Mouse (Mus musculus) hindbrain, postnatal 0 days (tissue): ENCODE measurements at regions not wholly inside any gene's neighbourhood (a gene's known extent, or its start where the extent isn't known, plus 50 kb on each side); places are given as distances from the start of the nearest gene placed in this dataset.

Experiments
- ATAC-seq: fragments of 200-750 bp; cut with Nextera tagmentation; 2 replicates; pipeline ENCODE4 v1.8.0; 2017; ENCODE audit warnings: mild to moderate bottlenecking, moderate TSS enrichment, moderate library complexity
- DNase-seq: peaks from one replicate; pipeline ENCODE4 v3.0.0-alpha.2; 2015; ENCODE audit warnings: low spot score
- H3K27ac ChIP-seq: fragments of 300-500 bp; sonication (generic); 2 replicates; pipeline ENCODE4 v1.5.1; 2014; ENCODE audit warnings: mild to moderate bottlenecking
- H3K27me3 ChIP-seq: fragments of 300-500 bp; sonication (generic); 2 replicates; pipeline ENCODE4 v1.6.1; 2014; ENCODE audit warnings: low read length, mixed read lengths; ENCODE audit not compliant: insufficient read depth
- H3K36me3 ChIP-seq: fragments of 300-500 bp; sonication (generic); 2 replicates; pipeline ENCODE4 v1.6.1; 2014; ENCODE audit warnings: low read length, mixed read lengths; ENCODE audit not compliant: insufficient read depth
- H3K4me1 ChIP-seq: fragments of 300-500 bp; sonication (generic); 2 replicates; pipeline ENCODE4 v1.6.1; 2014; ENCODE audit warnings: antibody characterized with exemption, low read length, mixed read lengths; ENCODE audit not compliant: insufficient read depth
- H3K4me2 ChIP-seq: fragments of 300-500 bp; sonication (generic); 2 replicates; pipeline ENCODE4 v1.6.1; 2014; ENCODE audit warnings: low read depth, mild to moderate bottlenecking, low read length, moderate library complexity, mixed read lengths
- H3K4me3 ChIP-seq: fragments of 300-500 bp; sonication (generic); 2 replicates; pipeline ENCODE4 v1.5.1; 2014; ENCODE audit warnings: low read length
- H3K9ac ChIP-seq: fragments of 300-500 bp; sonication (generic); replicated peaks from 2 replicates; pipeline ENCODE4 v1.6.1; 2014; ENCODE audit warnings: mild to moderate bottlenecking, low read length, moderate library complexity, mixed read lengths
- H3K9me3 ChIP-seq: fragments of 300-500 bp; sonication (generic); 2 replicates; pipeline ENCODE4 v1.6.1; 2016; ENCODE audit warnings: low read length, mixed read lengths
- CTCF ChIP-seq: IDR thresholded peaks from 2 replicates; pipeline ENCODE4 v1.5.1; 2016; ENCODE audit warnings: antibody characterized with exemption, control low read depth, low read depth
- WGBS: fragments of 180-500 bp; shearing (Covaris S2); extraction: QIAGEN DNeasy Blood & Tissue Kit; methylation state at CpG from one replicate; pipeline ENCODE4 v1.1.7; 2014; 5-methylcytosine and 5-hydroxymethylcytosine counted together

- H3K4me3 ChIP-seq = no peak overlapping the region
- no peaks in the 10 kb centered on the region for H3K4me1 ChIP-seq
- no peak for TF ChIP-seq CTCF
- H3K9ac ChIP-seq = no peak overlapping the region
- no peaks in the 10 kb centered on the region for H3K27me3 ChIP-seq
- ATAC-seq (no peak), DNase-seq (no peak)
- H3K36me3 ChIP-seq = no peaks in the 10 kb centered on the region
- no peak overlapping the region for H3K27ac ChIP-seq
- WGBS = 12% methylated on average over 5 of the region's 5 CpGs
- no peaks in the 10 kb centered on the region for H3K9me3 ChIP-seq
- H3K4me2 ChIP-seq = no peak overlapping the region
Measured at GRCm38 (mm10) chr15:56027197-56027818, 1450.1 kb downstream of the Slc22a22 start.

DNA sequence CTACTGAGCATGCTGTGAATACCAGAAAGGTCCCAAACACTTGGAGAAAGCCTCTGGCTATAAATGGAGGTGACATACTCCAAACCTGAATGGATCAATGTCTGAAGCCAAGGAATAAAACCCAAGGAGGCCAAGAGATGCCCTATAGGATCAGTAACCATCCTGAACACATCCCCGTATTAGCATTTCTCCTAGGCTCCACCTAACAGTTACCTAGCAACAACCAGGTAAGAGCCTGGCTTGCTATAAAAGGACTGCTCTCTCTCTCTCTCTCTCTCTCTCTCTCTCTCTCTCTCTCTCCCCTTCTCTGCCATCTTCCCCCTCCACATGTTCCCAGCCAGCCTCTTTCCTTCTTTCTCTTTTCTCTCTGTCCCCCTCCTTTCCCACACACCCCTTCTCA lies 1452.7 kb downstream of the Slc22a22 start:
- Histone ChIP-seq H3K27me3 (no peaks in the 10 kb centered on the region), H3K9ac (no peak overlapping the region), H3K36me3 (no peaks in the 10 kb centered on the region), H3K4me3 (no peak overlapping the region), H3K4me2 (no peak overlapping the region), H3K4me1 (no peaks in the 10 kb centered on the region), H3K9me3 (no peaks in the 10 kb centered on the region), H3K27ac (no peak overlapping the region)
- ATAC-seq (0 out of 2 replicates have a peak, but pooled peaks have one; percentile 33), DNase-seq (no peak)
- TF ChIP-seq CTCF = no peak
- WGBS = 81% methylated on average over 1 of the region's 1 CpGs

DNA sequence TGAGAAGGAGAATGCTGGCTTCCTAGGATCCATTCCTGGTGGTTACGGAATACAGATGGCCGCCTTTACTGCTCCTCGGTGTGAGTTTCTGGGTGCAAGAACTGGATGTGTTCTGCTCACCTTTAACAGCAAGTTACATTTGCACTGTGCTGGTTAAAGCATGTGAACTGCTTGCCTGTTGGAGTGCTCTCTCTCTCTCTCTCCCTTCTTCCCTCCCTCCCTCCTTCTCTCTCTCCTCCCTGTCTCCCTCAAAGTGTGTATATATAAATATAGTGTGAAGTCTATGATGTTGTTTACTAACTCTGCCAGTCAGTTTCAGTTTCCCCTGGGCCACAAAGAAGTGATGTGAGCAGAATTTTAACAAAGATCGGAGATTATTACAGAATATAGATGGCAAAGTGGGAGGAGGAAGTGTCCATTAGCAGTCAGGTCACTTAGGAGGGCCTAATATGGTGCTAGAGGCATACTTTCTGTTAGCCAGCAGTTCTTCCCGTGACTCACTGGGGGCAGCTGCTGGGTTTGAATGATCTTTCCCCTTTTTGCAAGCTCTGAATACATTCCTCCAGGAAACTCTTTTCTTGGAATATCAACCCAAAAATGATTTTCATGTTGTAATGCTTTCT lies 1453.5 kb downstream of the Slc22a22 start:
- Histone ChIP-seq H3K27me3 (no peaks in the 10 kb centered on the region), H3K4me2 (no peak overlapping the region), H3K4me3 (no peak overlapping the region), H3K9me3 (no peaks in the 10 kb centered on the region), H3K9ac (no peak overlapping the region), H3K36me3 (no peaks in the 10 kb centered on the region), H3K27ac (no peak overlapping the region), H3K4me1 (no peaks in the 10 kb centered on the region)
- DNase-seq = peak; percentile 59
- WGBS = 82% methylated on average over 5 of the region's 5 CpGs
- peak; percentile 64 for ATAC-seq
- no peak for TF ChIP-seq CTCF

- Histone ChIP-seq H3K4me3 (no peak overlapping the region), H3K4me2 (no peak overlapping the region), H3K27me3 (no peaks in the 10 kb centered on the region), H3K9ac (no peak overlapping the region), H3K9me3 (no peaks in the 10 kb centered on the region), H3K4me1 (no peaks in the 10 kb centered on the region), H3K27ac (no peak overlapping the region), H3K36me3 (no peaks in the 10 kb centered on the region)
- TF ChIP-seq CTCF = no peak
- 91% methylated on average over 4 of the region's 4 CpGs for WGBS
- DNase-seq = no peak
- no peak for ATAC-seq
Measured at GRCm38 (mm10) chr15:56022315-56022714, 1455.1 kb downstream of the Slc22a22 start.

DNA sequence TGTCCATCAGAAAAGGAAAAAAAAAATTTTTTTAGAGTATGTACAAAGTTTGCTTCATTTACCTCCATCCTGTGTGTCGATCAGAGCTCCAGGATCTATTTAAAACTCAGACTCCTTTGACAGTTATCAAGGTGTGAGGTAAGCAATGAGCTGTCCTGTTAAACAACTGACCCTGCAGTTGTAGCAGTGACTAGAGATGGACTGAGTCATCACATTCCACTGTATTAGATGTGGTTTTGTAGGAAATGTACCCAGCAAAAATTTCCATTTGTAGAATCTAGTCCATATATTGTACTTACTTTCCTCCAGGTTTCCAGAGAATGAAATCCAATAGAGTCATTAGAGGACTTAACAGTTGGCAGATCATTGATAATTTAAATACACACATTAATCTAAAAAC lies 1459.3 kb downstream of the Slc22a22 start:
- DNase-seq (no peak), ATAC-seq (no peak)
- H3K36me3 ChIP-seq = no peaks in the 10 kb centered on the region
- no peak overlapping the region for H3K4me3 ChIP-seq
- no peaks in the 10 kb centered on the region for H3K9me3 ChIP-seq
- TF ChIP-seq CTCF = no peak
- no peaks in the 10 kb centered on the region for H3K4me1 ChIP-seq
- H3K27ac ChIP-seq = no peak overlapping the region
- no peak overlapping the region for H3K4me2 ChIP-seq
- 69% methylated on average over 1 of the region's 1 CpGs for WGBS
- H3K27me3 ChIP-seq = no peaks in the 10 kb centered on the region
- no peak overlapping the region for H3K9ac ChIP-seq

- H3K27me3 ChIP-seq = no peaks in the 10 kb centered on the region
- WGBS = 91% methylated on average over 1 of the region's 1 CpGs
- no peak overlapping the region for H3K4me3 ChIP-seq
- no peak overlapping the region for H3K9ac ChIP-seq
- no peaks in the 10 kb centered on the region for H3K36me3 ChIP-seq
- no peaks in the 10 kb centered on the region for H3K9me3 ChIP-seq
- no peaks in the 10 kb centered on the region for H3K4me1 ChIP-seq
- DNase-seq (no peak), ATAC-seq (no peak)
- H3K4me2 ChIP-seq = no peak overlapping the region
- TF ChIP-seq CTCF = no peak
- no peak overlapping the region for H3K27ac ChIP-seq
Measured at GRCm38 (mm10) chr15:56017561-56017960, 1459.9 kb downstream of the Slc22a22 start.

- H3K4me3 ChIP-seq = no peak overlapping the region
- H3K9me3 ChIP-seq = no peaks in the 10 kb centered on the region
- TF ChIP-seq CTCF = no peak
- DNase-seq = no peak
- no peak overlapping the region for H3K4me2 ChIP-seq
- H3K9ac ChIP-seq = no peak overlapping the region
- H3K36me3 ChIP-seq = no peaks in the 10 kb centered on the region
- no peaks in the 10 kb centered on the region for H3K4me1 ChIP-seq
- H3K27me3 ChIP-seq = no peaks in the 10 kb centered on the region
- 82% methylated on average over 1 of the region's 1 CpGs for WGBS
- no peak overlapping the region for H3K27ac ChIP-seq
- no peak for ATAC-seq
Measured at GRCm38 (mm10) chr15:56016070-56016469, 1461.4 kb downstream of the Slc22a22 start.
